Mouse (Mus musculus) myocyte (in vitro differentiated cells): ENCODE results near the gene Kctd11. TPM values are rescaled to one million over a fixed set of nuclear protein-coding genes. Genes with fewer than 3 reads are reported as not detected.

Source experiments
- H3K27me3 ChIP-seq: one replicate; pipeline ENCODE4 v1.6.1; 2011; ENCODE audit not compliant: control insufficient read depth, insufficient read depth, insufficient read length
- H3K36me3 ChIP-seq: one replicate; pipeline ENCODE4 v1.6.1; 2011; ENCODE audit not compliant: control insufficient read depth, insufficient read depth
- H3K4me2 ChIP-seq: one replicate; pipeline ENCODE4 v1.6.1; 2011; ENCODE audit warnings: low read depth, control low read depth
- H3K4me3 ChIP-seq: one replicate; pipeline ENCODE4 v1.5.1; 2011; ENCODE audit warnings: mild to moderate bottlenecking, control low read depth, moderate library complexity
- H3K79me2 ChIP-seq: one replicate; pipeline ENCODE4 v1.6.1; 2011; ENCODE audit not compliant: control insufficient read depth, insufficient read depth
- H3ac ChIP-seq: one replicate; pipeline ENCODE4 v1.6.1; 2011; ENCODE audit not compliant: control insufficient read depth, insufficient read length
- CEBPB ChIP-seq: IDR thresholded peaks from 2 replicates; pipeline ENCODE4 v1.6.1; 2011; ENCODE audit warnings: mild to moderate bottlenecking, moderate library complexity; ENCODE audit not compliant: poor library complexity, insufficient read depth, severe bottlenecking
- E2F4 ChIP-seq: IDR thresholded peaks from one replicate; pipeline ENCODE4 v1.6.1; 2011; ENCODE audit warnings: mild to moderate bottlenecking, control low read depth, moderate library complexity; ENCODE audit not compliant: insufficient read depth
- MAX ChIP-seq: IDR thresholded peaks from one replicate; pipeline ENCODE4 v1.6.1; 2011; ENCODE audit warnings: low read depth, mild to moderate bottlenecking, control low read depth
- MYOD1 ChIP-seq, 3 experiments: IDR thresholded peaks; one replicate each; pipeline ENCODE4 v1.6.1; 2011; ENCODE audit warnings: control low read depth in 2 of 3, low read depth in 2 of 3, mild to moderate bottlenecking in 2 of 3, moderate library complexity in 1 of 3; ENCODE audit not compliant: insufficient read length in 2 of 3, control insufficient read depth in 1 of 3
- MYOG ChIP-seq, 3 experiments: IDR thresholded peaks; one replicate each; pipeline ENCODE4 v1.6.1; 2011; ENCODE audit warnings: control low read depth in 2 of 3, low read depth in 2 of 3, mild to moderate bottlenecking in 2 of 3; ENCODE audit not compliant: insufficient read length in 2 of 3, control insufficient read depth in 1 of 3, insufficient read depth in 1 of 3
- POLR2A ChIP-seq: IDR thresholded peaks from one replicate; pipeline ENCODE4 v1.6.1; 2011; ENCODE audit warnings: low read depth, mild to moderate bottlenecking, control low read depth, moderate library complexity; ENCODE audit not compliant: insufficient read length
- POLR2AphosphoS2 ChIP-seq: IDR thresholded peaks from one replicate; pipeline ENCODE4 v1.6.1; 2011; ENCODE audit warnings: low read depth, control low read depth; ENCODE audit not compliant: insufficient read length
- REST ChIP-seq: IDR thresholded peaks from one replicate; pipeline ENCODE4 v1.6.1; 2011; ENCODE audit warnings: mild to moderate bottlenecking, control low read depth, moderate library complexity; ENCODE audit not compliant: insufficient read depth, insufficient read length
- SRF ChIP-seq: IDR thresholded peaks from one replicate; pipeline ENCODE4 v1.6.1; 2011; ENCODE audit warnings: low read depth; ENCODE audit not compliant: control insufficient read depth, insufficient read length
- TCF12 ChIP-seq: IDR thresholded peaks from one replicate; pipeline ENCODE4 v1.6.1; 2011; ENCODE audit warnings: mild to moderate bottlenecking, control low read depth; ENCODE audit not compliant: poor library complexity, insufficient read depth, severe bottlenecking
- TCF3 ChIP-seq: IDR thresholded peaks from one replicate; pipeline ENCODE4 v1.6.1; 2011; ENCODE audit warnings: low read depth, control low read depth; ENCODE audit not compliant: insufficient read length
- USF1 ChIP-seq: IDR thresholded peaks from one replicate; pipeline ENCODE4 v1.6.1; 2011; ENCODE audit warnings: low read depth, mild to moderate bottlenecking, control low read depth, moderate library complexity
- polyA plus RNA-seq: library from polyadenylated mRNA; unstranded; fragments of >200 nt; fragmentation: generic; extraction: Trizol; gene quantifications from one replicate; pipeline ENCODE4 v1.2.1, GENCODE M21; 2012; ENCODE audit warnings: missing spikeins

Gene Kctd11
- polyA plus RNA-seq, 1 experiment, result 24.5 TPM

- H3K27me3 ChIP-seq, result no peaks in the 10 kb centered on the region
- peaks cover 19% of the 10 kb centered on the region for H3K36me3 ChIP-seq
- TF ChIP-seq TCF12 (no peak), USF1 (no peak), E2F4 (no peak), SRF (no peak), REST (no peak), MAX (no peak), POLR2AphosphoS2 (no peak), CEBPB (no peak), TCF3 (no peak), POLR2A (no peak), MYOG (IDR thresholded peaks at IDR 0.05; ENCODE audit: control insufficient read depth in 1 of 3, insufficient read depth in 1 of 3, insufficient read length in 2 of 3, low read depth in 2 of 3) (no peak), MYOD1 (IDR thresholded peaks at IDR 0.05; ENCODE audit: control insufficient read depth in 1 of 3, insufficient read length in 2 of 3, low read depth in 2 of 3) (no peak)
- no peak overlapping the region for H3ac ChIP-seq
- peaks cover 35% of the 10 kb centered on the region for H3K79me2 ChIP-seq
- H3K4me2 ChIP-seq, result peak overlapping the region; percentile 86
- peak overlapping the region; percentile 77 for H3K4me3 ChIP-seq
These were observed 41.0 kb upstream of the Kctd11 start for GRCm38 (mm10) chr11:69922012-69922756.

DNA sequence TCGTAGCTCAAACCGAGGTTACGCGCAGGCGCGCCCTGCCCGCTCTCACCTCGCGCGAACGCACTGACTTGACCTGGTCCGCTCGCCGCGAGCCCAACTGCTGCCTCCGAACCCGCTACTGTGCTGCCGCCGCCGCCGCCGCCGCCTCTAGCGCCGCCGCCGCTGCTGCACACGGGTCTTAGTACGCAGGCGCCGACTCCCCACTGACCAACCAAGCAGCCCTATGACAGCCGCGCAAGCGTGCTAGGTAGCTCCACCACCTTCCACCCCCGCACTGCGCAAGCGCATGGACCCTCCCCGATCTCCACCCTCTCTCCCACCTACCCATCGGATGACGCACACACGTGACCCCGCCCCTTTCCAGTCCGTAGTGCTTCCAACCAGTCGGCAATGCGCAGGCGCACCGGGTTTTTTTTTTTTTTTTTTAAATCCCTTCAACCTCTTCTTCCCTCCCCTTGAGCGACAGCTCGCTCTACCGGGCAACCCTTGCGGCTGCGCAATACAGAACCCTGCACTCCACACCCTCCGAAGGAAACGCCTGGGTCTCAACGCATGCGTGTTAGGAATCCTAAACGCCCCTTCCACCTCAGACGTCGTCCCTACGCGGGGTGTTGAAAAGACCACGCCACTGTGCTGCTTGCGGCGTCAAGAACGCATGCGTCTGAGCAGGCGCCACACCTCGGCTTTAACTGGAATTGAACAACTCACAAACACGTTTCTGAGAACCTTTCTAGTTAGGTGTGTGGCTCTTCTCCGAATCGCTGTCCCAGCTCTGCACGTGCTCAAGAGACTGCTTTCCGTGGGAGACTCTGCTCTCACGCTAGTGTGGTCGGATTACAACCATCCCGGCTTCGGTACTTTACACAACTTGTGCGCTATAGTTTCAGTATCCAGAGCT is 40.2 kb upstream of the Kctd11 start, which contains the start of gene Eif5a:
Gene Eif5a (minus strand): TSS at position 845 of the 898 bp plus-strand sequence.
- Histone ChIP-seq H3K4me3 (peak within 1 kb of the TSS; percentile 77), H3ac (peak within 1 kb of the TSS; percentile 87), H3K4me2 (peak within 1 kb of the TSS; percentile 86), H3K27me3 (no peaks in the 10 kb centered on the region), H3K79me2 (peaks cover 42% of the 10 kb centered on the region), H3K36me3 (peaks cover 28% of the 10 kb centered on the region)
- TF ChIP-seq POLR2AphosphoS2 (peak; percentile 96), MYOG (IDR thresholded peaks at IDR 0.05; ENCODE audit: control insufficient read depth in 1 of 3, insufficient read depth in 1 of 3, insufficient read length in 2 of 3, low read depth in 2 of 3) (no peak), TCF12 (no peak), MAX (peak; percentile 90), POLR2A (peak; percentile 95), MYOD1 (IDR thresholded peaks at IDR 0.05; ENCODE audit: control insufficient read depth in 1 of 3, insufficient read length in 2 of 3, low read depth in 2 of 3) (peak in 1 of 3 experiments; percentile 4), TCF3 (no peak), USF1 (peak; percentile 92), SRF (no peak), REST (peak; percentile 27), E2F4 (no peak), CEBPB (no peak)

DNA sequence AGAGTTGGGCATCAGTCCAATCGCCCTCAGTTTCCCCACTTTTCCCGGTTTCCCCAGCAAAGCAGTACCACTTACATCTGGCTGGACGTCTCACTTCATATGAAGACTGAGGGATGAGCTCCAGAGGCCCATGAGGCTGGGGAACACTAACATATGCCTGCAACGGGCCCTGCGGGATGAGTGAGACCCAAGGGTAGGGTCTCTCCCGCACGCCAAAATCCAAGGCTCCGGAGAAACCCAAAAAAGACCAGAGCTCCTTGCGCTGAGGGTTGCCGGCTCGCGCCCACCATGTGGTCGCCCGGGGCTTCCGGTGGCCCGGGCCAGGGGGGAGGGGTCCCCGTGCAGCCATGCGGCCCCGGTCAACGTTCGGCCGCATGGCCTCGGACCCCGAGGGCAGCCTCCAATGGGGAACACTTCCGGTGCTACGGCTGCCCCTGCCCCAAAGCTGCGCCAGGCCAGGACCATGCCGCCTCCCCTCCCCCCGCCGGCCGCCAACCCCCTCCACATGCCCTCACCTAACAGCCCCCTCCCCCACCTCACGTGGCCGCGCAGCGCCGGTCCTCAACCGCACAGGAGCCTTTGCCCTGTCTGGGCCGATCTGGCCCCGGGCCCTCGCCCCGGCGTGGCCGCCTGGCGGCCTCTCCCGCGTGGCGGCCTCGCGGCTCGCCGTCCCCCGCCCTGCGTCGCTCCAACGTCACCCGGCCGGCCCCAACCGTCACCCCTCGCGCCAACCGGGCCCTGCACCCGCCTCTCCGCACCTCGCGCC is 39.2 kb upstream of the Kctd11 start:
- Histone ChIP-seq H3K36me3 (peaks cover 37% of the 10 kb centered on the region), H3ac (peak overlapping the region; percentile 87), H3K27me3 (no peaks in the 10 kb centered on the region), H3K4me2 (peak overlapping the region; percentile 87), H3K79me2 (peaks cover 48% of the 10 kb centered on the region), H3K4me3 (peak overlapping the region; percentile 77)
- TF ChIP-seq USF1 (no peak), POLR2AphosphoS2 (peak; percentile 52)

GRCm38 (mm10) chr11:69919661-69920265 is 38.6 kb upstream of the Kctd11 start:
- no peaks in the 10 kb centered on the region for H3K27me3 ChIP-seq
- H3K4me2 ChIP-seq, result peak overlapping the region; percentile 87
- peaks cover 53% of the 10 kb centered on the region for H3K79me2 ChIP-seq
- peak overlapping the region; percentile 77 for H3K4me3 ChIP-seq
- H3K36me3 ChIP-seq, result peaks cover 39% of the 10 kb centered on the region
- peak overlapping the region; percentile 87 for H3ac ChIP-seq
- TF ChIP-seq POLR2AphosphoS2, result peak; percentile 76
- no peak for TF ChIP-seq MAX
